Mouse (Mus musculus): ENCODE data around the gene Rpusd4.

DNA sequence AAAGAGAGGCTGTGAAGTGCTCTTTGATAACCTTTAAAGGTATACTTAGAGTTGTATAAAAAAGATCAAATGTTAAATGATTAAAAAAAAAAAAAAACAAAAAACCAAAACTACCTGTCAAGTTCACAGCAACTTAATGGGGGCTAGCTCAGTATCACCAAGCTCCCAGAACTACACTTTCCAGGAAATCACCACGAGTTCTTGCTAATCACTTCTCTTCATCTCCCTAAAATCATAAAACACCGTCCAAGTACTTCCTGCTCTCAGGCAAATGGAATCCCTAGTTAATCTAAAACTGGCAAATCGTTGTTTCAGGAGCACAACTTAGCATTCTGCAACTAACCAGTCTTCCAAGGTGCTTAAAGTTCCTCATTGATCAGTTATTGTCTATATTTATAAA is 3.2 kb upstream of the Rpusd4 start:
- TF ChIP-seq GATA1 (IDR thresholded peaks at IDR 0.05; ENCODE audit: low read length) (no peak), TAL1 (IDR thresholded peaks at IDR 0.05; ENCODE audit: low read length) (no peak)
